Mouse (Mus musculus): ENCODE data around the gene Ceacam11. TPM values are rescaled to one million over a fixed set of nuclear protein-coding genes. Genes with fewer than 3 reads are reported as not detected.
"Not testable (repeated sequence)": the region's sequence is repeated elsewhere in the genome, so short reads cannot be mapped to it uniquely, and the experiment has no call there.

Ceacam11 gene
- polyA plus RNA-seq (2014; fragmentation: Nextera tagmentation; extraction: Ambion mirVana) = not detected in 2 replicates

GRCm38 (mm10) chr7:17971824-17972223, at the start of gene Ceacam11:
Gene Ceacam11 (plus strand): TSS chr7:17972124.
- Histone ChIP-seq H3K4me1 (replicated peaks; ENCODE audit: control insufficient read depth, insufficient read depth, low read length) (no peaks in the 10 kb centered on the region), H3K27ac (ENCODE audit: low read depth, low read length) (no peak within 1 kb of the TSS), H3K9me3 (ENCODE audit: control insufficient read depth, low read length) (peaks cover 9% of the 10 kb centered on the region), H3K4me3 (ENCODE audit: low read depth, low read length) (no peak within 1 kb of the TSS), H3K36me3 (ENCODE audit: control insufficient read depth, insufficient read depth, low read length) (no peaks in the 10 kb centered on the region), H3K27me3 (ENCODE audit: control insufficient read depth, insufficient read depth, low read length) (no peaks in the 10 kb centered on the region), H3K4me2 (ENCODE audit: low read depth, low read length, severe bottlenecking) (no peak within 1 kb of the TSS), H3K9ac (ENCODE audit: low read length) (no peak within 1 kb of the TSS)
- 83% methylated on average over 4 of the region's 4 CpGs for WGBS
- DNase-seq (ENCODE audit: low spot score) (no peak), ATAC-seq (replicated peaks; ENCODE audit: low FRiP score) (no peak)

- H3K9me3 ChIP-seq (ENCODE audit: control insufficient read depth, low read length); ATAC-seq (replicated peaks; ENCODE audit: low FRiP score): not testable (repeated sequence)
- 91% methylated on average over 1 of the region's 1 CpGs for WGBS
Observed at GRCm38 (mm10) chr7:18001131-18001530, 29.2 kb downstream of the Ceacam11 start.

GRCm38 (mm10) chr7:18009589-18009988, 37.7 kb downstream of the Ceacam11 start, which contains the start of gene Ceacam13:
Gene Ceacam13 (plus strand): TSS chr7:18009889.
- peaks cover 5% of the 10 kb centered on the region; the same call in 1 of the 2 replicates for H3K9me3 ChIP-seq (ENCODE audit: control insufficient read depth, low read length)
- DNase-seq (ENCODE audit: low spot score) = no peak
- no peaks in the 10 kb centered on the region for H3K36me3 ChIP-seq (ENCODE audit: control insufficient read depth, insufficient read depth, low read length)
- H3K4me2 ChIP-seq (ENCODE audit: low read depth, low read length, severe bottlenecking) = no peak within 1 kb of the TSS
- H3K4me1 ChIP-seq (replicated peaks; ENCODE audit: control insufficient read depth, insufficient read depth, low read length) = no peaks in the 10 kb centered on the region
- no peak within 1 kb of the TSS for H3K9ac ChIP-seq (ENCODE audit: low read length)
- no peak within 1 kb of the TSS for H3K27ac ChIP-seq (ENCODE audit: low read depth, low read length)
- no peak for ATAC-seq (replicated peaks; ENCODE audit: low FRiP score)
- no peaks in the 10 kb centered on the region for H3K27me3 ChIP-seq (ENCODE audit: control insufficient read depth, insufficient read depth, low read length)
- 86% methylated on average over 4 of the region's 4 CpGs for WGBS
- no peak within 1 kb of the TSS for H3K4me3 ChIP-seq (ENCODE audit: low read depth, low read length)

More at GRCm38 (mm10) chr7:18001131-18001530, 29.2 kb downstream of the Ceacam11 start:
- not testable (repeated sequence) for H3K27ac ChIP-seq (ENCODE audit: low read depth, low read length); H3K9ac ChIP-seq (ENCODE audit: low read length); H3K4me3 ChIP-seq (ENCODE audit: low read depth, low read length); H3K36me3 ChIP-seq (ENCODE audit: control insufficient read depth, insufficient read depth, low read length); DNase-seq (ENCODE audit: low spot score); H3K4me2 ChIP-seq (ENCODE audit: low read depth, low read length, severe bottlenecking); H3K27me3 ChIP-seq (ENCODE audit: control insufficient read depth, insufficient read depth, low read length); H3K4me1 ChIP-seq (replicated peaks; ENCODE audit: control insufficient read depth, insufficient read depth, low read length)

Small RNAs within 50 kb of the gene (microRNA-seq; reads per million reads assigned to microRNA genes)
- not detected for gene Gm22414 (ENCODE audit: insufficient number of aligned reads)

Other genes with a start within 250 kb of the Ceacam11 start
- not detected in 2 replicates for gene Ceacam14, start 159.5 kb upstream of the Ceacam11 start, polyA plus RNA-seq (2014; fragmentation: Nextera tagmentation; extraction: Ambion mirVana)
- not detected in 2 replicates for gene Gm5155, start 100.4 kb upstream of the Ceacam11 start, polyA plus RNA-seq (2014; fragmentation: Nextera tagmentation; extraction: Ambion mirVana)
- gene Ceacam13, start 37.8 kb downstream of the Ceacam11 start, polyA plus RNA-seq (2014; fragmentation: Nextera tagmentation; extraction: Ambion mirVana) = not detected in 2 replicates
- gene Ceacam12, start 93.8 kb downstream of the Ceacam11 start, polyA plus RNA-seq (2014; fragmentation: Nextera tagmentation; extraction: Ambion mirVana) = not detected in 2 replicates
- not detected in 2 replicates for gene Igfl3, start 204.4 kb downstream of the Ceacam11 start, polyA plus RNA-seq (2014; fragmentation: Nextera tagmentation; extraction: Ambion mirVana)

Measured in forebrain, embryonic 11.5 days (tissue).